Mouse (Mus musculus): ENCODE data around the gene Fscn3.

GRCm38 (mm10) chr6:28482711-28483315 lies 55.2 kb downstream of the Fscn3 start:
- TF ChIP-seq EP300 (optimal IDR thresholded peaks at IDR 0.05) (no peak), CTCF (IDR thresholded peaks at IDR 0.05; ENCODE audit: low read depth) (no peak)

Data from stomach, postnatal 0 days (tissue).